Mouse (Mus musculus): ENCODE data around the gene Mgst2. TPM values are rescaled to one million over a fixed set of nuclear protein-coding genes. Genes with fewer than 3 reads are reported as not detected.

The Mgst2 gene
- 0.81 and 0.90 TPM in 2 replicates for polyA plus RNA-seq (2014; fragmentation: Nextera tagmentation; extraction: Ambion mirVana)

GRCm38 (mm10) chr3:51660060-51660459 lies at the start of gene Mgst2:
Mgst2 (plus strand) TSS chr3:51660360.
- Histone ChIP-seq H3K4me3 (ENCODE audit: low read depth, low read length) (no peak within 1 kb of the TSS), H3K27me3 (ENCODE audit: control insufficient read depth, insufficient read depth, low read length) (no peaks in the 10 kb centered on the region), H3K9ac (replicated peaks; ENCODE audit: low read length) (no peak within 1 kb of the TSS), H3K4me1 (ENCODE audit: control insufficient read depth, insufficient read depth, low read length) (no peaks in the 10 kb centered on the region), H3K9me3 (replicated peaks; ENCODE audit: control insufficient read depth, low read length) (no peaks in the 10 kb centered on the region), H3K36me3 (replicated peaks; ENCODE audit: control insufficient read depth, insufficient read depth, low read depth, low read length) (no peaks in the 10 kb centered on the region), H3K4me2 (ENCODE audit: low read depth, low read length) (no peak within 1 kb of the TSS), H3K27ac (replicated peaks; ENCODE audit: low read depth, low read length) (no peak within 1 kb of the TSS)
- DNase-seq (ENCODE audit: low spot score) (no peak), ATAC-seq (replicated peaks; ENCODE audit: insufficient number of reproducible peaks, low FRiP score, low TSS enrichment, low read depth) (no peak)
- 66% methylated on average over 4 of the region's 4 CpGs for WGBS

- DNase-seq (ENCODE audit: low spot score), result peak; percentile 65
- no peaks in the 10 kb centered on the region for H3K4me1 ChIP-seq (ENCODE audit: control insufficient read depth, insufficient read depth, low read length)
- no peaks in the 10 kb centered on the region for H3K27me3 ChIP-seq (ENCODE audit: control insufficient read depth, insufficient read depth, low read length)
- 0 out of 2 replicates have a peak, but pooled peaks have one; percentile 48 for ATAC-seq (replicated peaks; ENCODE audit: insufficient number of reproducible peaks, low FRiP score, low TSS enrichment, low read depth)
- H3K9me3 ChIP-seq (replicated peaks; ENCODE audit: control insufficient read depth, low read length), result no peaks in the 10 kb centered on the region
- 9% methylated on average over 6 of the region's 6 CpGs for WGBS
- no peak overlapping the region for H3K4me3 ChIP-seq (ENCODE audit: low read depth, low read length)
- no peak overlapping the region for H3K4me2 ChIP-seq (ENCODE audit: low read depth, low read length)
- H3K9ac ChIP-seq (replicated peaks; ENCODE audit: low read length), result no peak overlapping the region
- no peak overlapping the region for H3K27ac ChIP-seq (replicated peaks; ENCODE audit: low read depth, low read length)
- H3K36me3 ChIP-seq (replicated peaks; ENCODE audit: control insufficient read depth, insufficient read depth, low read depth, low read length), result no peaks in the 10 kb centered on the region
Observed at GRCm38 (mm10) chr3:51611972-51612371, 48.2 kb upstream of the Mgst2 start.

- Histone ChIP-seq H3K9ac (replicated peaks; ENCODE audit: low read length) (no peak overlapping the region), H3K4me3 (ENCODE audit: low read depth, low read length) (no peak overlapping the region), H3K27me3 (ENCODE audit: control insufficient read depth, insufficient read depth, low read length) (no peaks in the 10 kb centered on the region), H3K4me1 (ENCODE audit: control insufficient read depth, insufficient read depth, low read length) (no peaks in the 10 kb centered on the region), H3K4me2 (ENCODE audit: low read depth, low read length) (no peak overlapping the region), H3K9me3 (replicated peaks; ENCODE audit: control insufficient read depth, low read length) (no peaks in the 10 kb centered on the region), H3K36me3 (replicated peaks; ENCODE audit: control insufficient read depth, insufficient read depth, low read depth, low read length) (no peaks in the 10 kb centered on the region), H3K27ac (replicated peaks; ENCODE audit: low read depth, low read length) (no peak overlapping the region)
- ATAC-seq (replicated peaks; ENCODE audit: insufficient number of reproducible peaks, low FRiP score, low TSS enrichment, low read depth) (no peak), DNase-seq (ENCODE audit: low spot score) (no peak)
- 87% methylated on average over 10 of the region's 10 CpGs for WGBS
Observed at GRCm38 (mm10) chr3:51612398-51613356, 47.5 kb upstream of the Mgst2 start.

GRCm38 (mm10) chr3:51614278-51614677 lies 45.9 kb upstream of the Mgst2 start:
- no peaks in the 10 kb centered on the region for H3K9me3 ChIP-seq (replicated peaks; ENCODE audit: control insufficient read depth, low read length)
- no peak overlapping the region for H3K4me3 ChIP-seq (ENCODE audit: low read depth, low read length)
- DNase-seq (ENCODE audit: low spot score) (no peak), ATAC-seq (replicated peaks; ENCODE audit: insufficient number of reproducible peaks, low FRiP score, low TSS enrichment, low read depth) (no peak)
- no peaks in the 10 kb centered on the region for H3K27me3 ChIP-seq (ENCODE audit: control insufficient read depth, insufficient read depth, low read length)
- 91% methylated on average over 13 of the region's 13 CpGs for WGBS
- no peak overlapping the region for H3K27ac ChIP-seq (replicated peaks; ENCODE audit: low read depth, low read length)
- no peaks in the 10 kb centered on the region for H3K36me3 ChIP-seq (replicated peaks; ENCODE audit: control insufficient read depth, insufficient read depth, low read depth, low read length)
- H3K4me1 ChIP-seq (ENCODE audit: control insufficient read depth, insufficient read depth, low read length), result no peaks in the 10 kb centered on the region
- no peak overlapping the region for H3K4me2 ChIP-seq (ENCODE audit: low read depth, low read length)
- H3K9ac ChIP-seq (replicated peaks; ENCODE audit: low read length), result no peak overlapping the region

- WGBS, result 74% methylated on average over 2 of the region's 2 CpGs
- no peaks in the 10 kb centered on the region for H3K27me3 ChIP-seq (ENCODE audit: control insufficient read depth, insufficient read depth, low read length)
- no peak for DNase-seq (ENCODE audit: low spot score)
- no peak overlapping the region for H3K4me3 ChIP-seq (ENCODE audit: low read depth, low read length)
- H3K9ac ChIP-seq (replicated peaks; ENCODE audit: low read length), result no peak overlapping the region
- H3K4me2 ChIP-seq (ENCODE audit: low read depth, low read length), result no peak overlapping the region
- no peaks in the 10 kb centered on the region for H3K36me3 ChIP-seq (replicated peaks; ENCODE audit: control insufficient read depth, insufficient read depth, low read depth, low read length)
- no peak overlapping the region for H3K27ac ChIP-seq (replicated peaks; ENCODE audit: low read depth, low read length)
- H3K4me1 ChIP-seq (ENCODE audit: control insufficient read depth, insufficient read depth, low read length), result no peaks in the 10 kb centered on the region
- no peak for ATAC-seq (replicated peaks; ENCODE audit: insufficient number of reproducible peaks, low FRiP score, low TSS enrichment, low read depth)
- H3K9me3 ChIP-seq (replicated peaks; ENCODE audit: control insufficient read depth, low read length), result no peaks in the 10 kb centered on the region
Observed at GRCm38 (mm10) chr3:51623956-51624355, 36.2 kb upstream of the Mgst2 start.

- H3K4me2 ChIP-seq (ENCODE audit: low read depth, low read length), result no peak overlapping the region
- ATAC-seq (replicated peaks; ENCODE audit: insufficient number of reproducible peaks, low FRiP score, low TSS enrichment, low read depth), result no peak
- H3K36me3 ChIP-seq (replicated peaks; ENCODE audit: control insufficient read depth, insufficient read depth, low read depth, low read length), result no peaks in the 10 kb centered on the region
Observed at GRCm38 (mm10) chr3:51627741-51628140, 32.4 kb upstream of the Mgst2 start.

GRCm38 (mm10) chr3:51628977-51629376 lies 31.2 kb upstream of the Mgst2 start:
- no peaks in the 10 kb centered on the region for H3K36me3 ChIP-seq (replicated peaks; ENCODE audit: control insufficient read depth, insufficient read depth, low read depth, low read length)
- no peak overlapping the region for H3K4me2 ChIP-seq (ENCODE audit: low read depth, low read length)
- no peaks in the 10 kb centered on the region for H3K4me1 ChIP-seq (ENCODE audit: control insufficient read depth, insufficient read depth, low read length)
- H3K27me3 ChIP-seq (ENCODE audit: control insufficient read depth, insufficient read depth, low read length), result no peaks in the 10 kb centered on the region
- WGBS, result 66% methylated on average over 3 of the region's 3 CpGs
- ATAC-seq (replicated peaks; ENCODE audit: insufficient number of reproducible peaks, low FRiP score, low TSS enrichment, low read depth) (no peak), DNase-seq (ENCODE audit: low spot score) (no peak)
- H3K4me3 ChIP-seq (ENCODE audit: low read depth, low read length), result no peak overlapping the region
- H3K27ac ChIP-seq (replicated peaks; ENCODE audit: low read depth, low read length), result no peak overlapping the region
- no peaks in the 10 kb centered on the region; the same call in 1 of the 2 replicates for H3K9me3 ChIP-seq (replicated peaks; ENCODE audit: control insufficient read depth, low read length)
- H3K9ac ChIP-seq (replicated peaks; ENCODE audit: low read length), result no peak overlapping the region

More at GRCm38 (mm10) chr3:51627741-51628140, 32.4 kb upstream of the Mgst2 start:
- no peak for DNase-seq (ENCODE audit: low spot score)
- Histone ChIP-seq H3K9ac (replicated peaks; ENCODE audit: low read length) (no peak overlapping the region), H3K27me3 (ENCODE audit: control insufficient read depth, insufficient read depth, low read length) (no peaks in the 10 kb centered on the region), H3K4me3 (ENCODE audit: low read depth, low read length) (no peak overlapping the region), H3K27ac (replicated peaks; ENCODE audit: low read depth, low read length) (no peak overlapping the region), H3K4me1 (ENCODE audit: control insufficient read depth, insufficient read depth, low read length) (no peaks in the 10 kb centered on the region), H3K9me3 (replicated peaks; ENCODE audit: control insufficient read depth, low read length) (no peaks in the 10 kb centered on the region)
- WGBS, result 79% methylated on average over 3 of the region's 3 CpGs

- H3K27ac ChIP-seq (replicated peaks; ENCODE audit: low read depth, low read length), result no peak overlapping the region
- DNase-seq (ENCODE audit: low spot score), result no peak
- H3K9ac ChIP-seq (replicated peaks; ENCODE audit: low read length), result no peak overlapping the region
- H3K4me1 ChIP-seq (ENCODE audit: control insufficient read depth, insufficient read depth, low read length), result no peaks in the 10 kb centered on the region
- H3K27me3 ChIP-seq (ENCODE audit: control insufficient read depth, insufficient read depth, low read length), result no peaks in the 10 kb centered on the region
- no peak overlapping the region for H3K4me3 ChIP-seq (ENCODE audit: low read depth, low read length)
- 96% methylated on average over 1 of the region's 1 CpGs for WGBS
- H3K9me3 ChIP-seq (replicated peaks; ENCODE audit: control insufficient read depth, low read length), result no peaks in the 10 kb centered on the region; the same call in 1 of the 2 replicates
- H3K36me3 ChIP-seq (replicated peaks; ENCODE audit: control insufficient read depth, insufficient read depth, low read depth, low read length), result no peaks in the 10 kb centered on the region
- ATAC-seq (replicated peaks; ENCODE audit: insufficient number of reproducible peaks, low FRiP score, low TSS enrichment, low read depth), result no peak
- H3K4me2 ChIP-seq (ENCODE audit: low read depth, low read length), result no peak overlapping the region
Observed at GRCm38 (mm10) chr3:51630746-51631145, 29.4 kb upstream of the Mgst2 start.

Measured in embryonic facial prominence, embryonic 11.5 days (tissue).